Mouse (Mus musculus) midbrain, embryonic 16.5 days (tissue): ENCODE measurements around the gene Chka. TPM values are rescaled to one million over a fixed set of nuclear protein-coding genes. Genes with fewer than 3 reads are reported as not detected.

Source experiments
- ATAC-seq: fragments of 200-750 bp; cut with Nextera tagmentation; 2 replicates; pipeline ENCODE4 v1.8.0; 2017; ENCODE audit warnings: moderate TSS enrichment
- H3K27ac ChIP-seq: fragments of 300-500 bp; sonication (generic); 2 replicates; pipeline ENCODE4 v1.5.1; 2014; ENCODE audit warnings: mild to moderate bottlenecking, low read length, mixed read lengths
- H3K27me3 ChIP-seq: fragments of 300-500 bp; sonication (generic); 2 replicates; pipeline ENCODE4 v1.6.1; 2014; ENCODE audit warnings: low read depth, low read length, mixed read lengths; ENCODE audit not compliant: control insufficient read depth, insufficient read depth
- H3K36me3 ChIP-seq: fragments of 300-500 bp; sonication (generic); 2 replicates; pipeline ENCODE4 v1.6.1; 2014; ENCODE audit warnings: mild to moderate bottlenecking, low read length, moderate library complexity, mixed read lengths; ENCODE audit not compliant: control insufficient read depth, insufficient read depth
- H3K4me1 ChIP-seq: fragments of 300-500 bp; sonication (generic); 2 replicates; pipeline ENCODE4 v1.6.1; 2014; ENCODE audit warnings: mild to moderate bottlenecking, low read length, mixed read lengths; ENCODE audit not compliant: control insufficient read depth, insufficient read depth
- H3K4me2 ChIP-seq: fragments of 300-500 bp; sonication (generic); 2 replicates; pipeline ENCODE4 v1.6.1; 2014; ENCODE audit warnings: mild to moderate bottlenecking, low read length, mixed read lengths
- H3K4me3 ChIP-seq: fragments of 300-500 bp; sonication (generic); 2 replicates; pipeline ENCODE4 v1.5.1; 2014; ENCODE audit warnings: low read depth, mild to moderate bottlenecking, low read length, moderate library complexity, mixed read lengths
- H3K9ac ChIP-seq: fragments of 300-500 bp; sonication (generic); 2 replicates; pipeline ENCODE4 v1.6.1; 2014; ENCODE audit warnings: low read depth, low read length, mixed read lengths
- H3K9me3 ChIP-seq: fragments of 300-500 bp; sonication (generic); replicated peaks from 2 replicates; pipeline ENCODE4 v1.6.1; 2014; ENCODE audit warnings: mild to moderate bottlenecking, low read length, mixed read lengths; ENCODE audit not compliant: control insufficient read depth, poor library complexity, severe bottlenecking
- WGBS: fragments of 180-500 bp; shearing (Covaris S2); extraction: QIAGEN DNeasy Blood & Tissue Kit; methylation state at CpG from one replicate; pipeline ENCODE4 v1.1.7; 2014; 5-methylcytosine and 5-hydroxymethylcytosine counted together
- polyA plus RNA-seq: library from polyadenylated mRNA; unstranded; fragments of >200 nt; fragmentation: Nextera tagmentation; extraction: Ambion mirVana; gene quantifications from 2 replicates; pipeline ENCODE4 v1.2.1, GENCODE M21; 2015

Chka gene
- polyA plus RNA-seq, 1 experiment from 2014 or later, result 56.1 TPM

DNA sequence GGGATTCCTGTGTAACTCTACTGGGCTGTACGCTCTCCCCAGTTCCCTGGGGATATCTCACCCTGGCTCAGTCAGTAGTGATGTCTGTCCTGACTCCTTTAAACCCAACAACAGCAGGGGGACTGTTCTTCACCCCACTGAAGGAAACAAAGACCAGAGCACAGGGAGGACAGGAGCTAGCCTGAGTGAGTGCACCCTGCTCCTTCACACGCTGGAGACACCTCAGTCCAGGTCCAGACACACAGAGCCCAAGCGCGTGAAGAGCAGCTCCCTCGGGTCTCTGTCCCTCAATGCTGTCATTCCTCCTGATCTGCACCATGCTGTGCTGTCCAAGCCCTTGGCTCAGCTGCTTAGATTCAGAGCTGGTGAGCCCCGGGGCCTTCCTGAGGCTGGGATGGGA, 75.1 kb downstream of the Chka start:
- Histone ChIP-seq H3K4me2 (no peak overlapping the region), H3K27ac (no peak overlapping the region), H3K9me3 (no peaks in the 10 kb centered on the region), H3K9ac (no peak overlapping the region), H3K4me3 (no peak overlapping the region), H3K27me3 (no peaks in the 10 kb centered on the region), H3K4me1 (peaks cover 2% of the 10 kb centered on the region; the same call in 1 of the 2 replicates), H3K36me3 (no peaks in the 10 kb centered on the region)
- 58% methylated on average over 6 of the region's 6 CpGs for WGBS
- no peak for ATAC-seq

- Histone ChIP-seq H3K27ac (no peak overlapping the region), H3K4me3 (no peak overlapping the region), H3K9me3 (no peaks in the 10 kb centered on the region), H3K4me1 (peaks cover 2% of the 10 kb centered on the region; the same call in 1 of the 2 replicates), H3K36me3 (no peaks in the 10 kb centered on the region), H3K27me3 (no peaks in the 10 kb centered on the region), H3K4me2 (no peak overlapping the region), H3K9ac (no peak overlapping the region)
- WGBS, result 86% methylated on average over 4 of the region's 4 CpGs
- no peak for ATAC-seq
Observed at GRCm38 (mm10) chr19:3927989-3928388, 76.4 kb downstream of the Chka start.

DNA sequence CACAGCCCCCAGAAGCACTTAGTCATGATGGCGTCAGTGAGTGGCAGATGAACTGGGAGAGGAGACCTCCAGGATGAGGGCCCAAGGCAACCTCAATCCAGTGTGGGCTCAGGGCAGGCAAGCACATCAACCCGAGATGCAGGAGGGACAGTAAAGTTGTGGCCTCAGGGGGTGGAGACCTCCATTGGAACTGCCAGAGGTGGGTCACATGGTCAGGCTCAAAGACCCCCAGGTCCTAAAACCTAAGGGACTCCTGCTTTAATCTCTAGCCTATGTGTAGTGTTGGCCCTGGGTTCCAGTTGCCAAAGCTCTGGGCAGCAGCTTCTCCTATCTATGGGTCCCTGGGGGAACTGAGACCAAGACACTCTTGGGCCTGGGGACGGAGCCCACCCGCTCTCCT, 77.2 kb downstream of the Chka start:
- H3K27me3 ChIP-seq, result no peaks in the 10 kb centered on the region
- 79% methylated on average over 4 of the region's 4 CpGs for WGBS
- H3K9ac ChIP-seq, result no peak overlapping the region
- peaks cover 2% of the 10 kb centered on the region; the same call in 1 of the 2 replicates for H3K4me1 ChIP-seq
- no peak overlapping the region for H3K27ac ChIP-seq
- no peak overlapping the region for H3K4me3 ChIP-seq
- no peak overlapping the region for H3K4me2 ChIP-seq
- H3K9me3 ChIP-seq, result no peaks in the 10 kb centered on the region
- ATAC-seq, result no peak
- no peaks in the 10 kb centered on the region for H3K36me3 ChIP-seq

DNA sequence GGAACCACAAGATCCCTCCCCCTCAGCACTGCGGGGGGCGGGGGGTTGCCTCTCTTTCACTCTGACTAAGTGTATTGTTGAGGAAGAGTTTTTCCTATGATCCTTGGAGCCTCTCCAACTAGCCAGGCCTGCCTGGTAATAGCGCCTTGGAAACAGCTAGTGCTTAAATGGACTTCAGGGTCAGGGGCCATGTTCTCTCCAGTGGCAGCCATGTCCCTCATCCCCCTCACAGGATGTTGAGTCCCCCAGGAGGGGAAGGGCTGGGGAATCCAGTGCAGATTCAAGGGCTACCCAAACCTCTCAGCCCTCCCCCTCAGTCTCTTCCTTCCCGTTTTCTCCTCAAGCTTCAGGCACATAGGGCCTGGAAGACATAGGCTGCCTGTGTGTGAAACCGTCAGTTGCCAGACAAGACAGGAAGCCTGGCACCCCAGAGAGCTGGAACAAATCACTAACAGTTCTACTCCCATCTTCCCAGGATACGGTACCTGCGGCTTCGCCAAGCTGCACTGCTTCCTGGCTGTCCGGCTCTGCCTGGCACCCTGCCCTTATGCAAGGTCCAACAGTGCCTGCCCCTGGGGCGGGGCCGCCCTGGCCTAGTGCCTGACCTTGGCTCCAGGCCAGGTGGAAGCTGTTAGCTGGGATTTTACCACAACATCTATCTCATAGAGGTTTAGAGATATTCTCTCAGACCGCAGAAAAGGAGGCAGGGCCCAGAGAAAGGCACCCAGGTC, 77.8 kb downstream of the Chka start, which contains the start of gene Aldh3b1:
Gene Aldh3b1 (minus strand): TSS at position 598 of the 731 bp plus-strand sequence.
- peaks cover 2% of the 10 kb centered on the region; the same call in 1 of the 2 replicates for H3K4me1 ChIP-seq
- no peak within 1 kb of the TSS for H3K9ac ChIP-seq
- no peak within 1 kb of the TSS for H3K4me2 ChIP-seq

GRCm38 (mm10) chr19:3930262-3931057, 78.9 kb downstream of the Chka start:
- no peak overlapping the region for H3K9ac ChIP-seq
- H3K4me2 ChIP-seq, result no peak overlapping the region
- no peak for ATAC-seq
- peak overlapping the region; percentile 55; the same call in 1 of the 2 replicates for H3K27ac ChIP-seq
- H3K27me3 ChIP-seq, result peaks cover 3% of the 10 kb centered on the region
- 73% methylated on average over 21 of the region's 21 CpGs for WGBS
- H3K4me3 ChIP-seq, result no peak overlapping the region
- no peaks in the 10 kb centered on the region for H3K9me3 ChIP-seq
- no peaks in the 10 kb centered on the region for H3K36me3 ChIP-seq
- peaks cover 6% of the 10 kb centered on the region for H3K4me1 ChIP-seq

More for the DNA sequence above, 77.8 kb downstream of the Chka start, which contains the start of gene Aldh3b1:
- 54% methylated on average over 12 of the region's 12 CpGs for WGBS
- peak; percentile 66 for ATAC-seq
- Histone ChIP-seq H3K27me3 (no peaks in the 10 kb centered on the region), H3K4me3 (no peak within 1 kb of the TSS), H3K36me3 (no peaks in the 10 kb centered on the region), H3K27ac (peak within 1 kb of the TSS; percentile 55), H3K9me3 (no peaks in the 10 kb centered on the region)

DNA sequence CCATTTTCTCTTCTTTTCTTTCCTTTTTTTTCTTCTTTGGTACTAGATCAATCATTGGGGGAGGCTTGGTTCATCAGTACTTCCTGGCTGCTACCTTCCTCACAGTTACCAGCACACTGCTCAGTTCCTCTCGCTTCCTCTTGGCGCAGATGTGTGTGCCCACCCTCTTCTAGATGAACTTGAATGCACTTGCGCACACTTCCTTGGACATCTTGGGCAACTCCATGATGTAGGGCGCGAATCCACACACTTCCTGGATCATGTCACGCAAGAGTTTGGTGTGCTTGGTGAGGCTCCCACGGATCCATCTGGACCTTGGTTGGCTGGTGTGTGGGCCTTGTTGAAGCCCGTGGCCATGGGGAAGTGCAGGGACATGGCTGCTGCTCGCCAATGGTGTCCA, 80.1 kb downstream of the Chka start:
- no peaks in the 10 kb centered on the region for H3K9me3 ChIP-seq
- H3K4me2 ChIP-seq, result no peak overlapping the region
- no peak overlapping the region for H3K9ac ChIP-seq
- H3K4me1 ChIP-seq, result peaks cover 13% of the 10 kb centered on the region
- H3K27me3 ChIP-seq, result peaks cover 8% of the 10 kb centered on the region
- ATAC-seq, result no peak
- no peak overlapping the region for H3K27ac ChIP-seq
- no peaks in the 10 kb centered on the region for H3K36me3 ChIP-seq
- 91% methylated on average over 9 of the region's 9 CpGs for WGBS
- H3K4me3 ChIP-seq, result no peak overlapping the region

GRCm38 (mm10) chr19:3935032-3935895, 83.7 kb downstream of the Chka start, which contains the start of gene Unc93b1:
Unc93b1 (plus strand) TSS chr19:3935186.
- ATAC-seq, result peak; percentile 51; the same call in 1 of the 2 replicates
- Histone ChIP-seq H3K4me3 (peak within 1 kb of the TSS; percentile 40), H3K27me3 (peaks cover 8% of the 10 kb centered on the region), H3K4me1 (peaks cover 11% of the 10 kb centered on the region), H3K36me3 (no peaks in the 10 kb centered on the region), H3K27ac (no peak within 1 kb of the TSS), H3K9ac (peak within 1 kb of the TSS; percentile 51), H3K4me2 (peak within 1 kb of the TSS; percentile 65), H3K9me3 (no peaks in the 10 kb centered on the region)
- WGBS, result 8% methylated on average over 38 of the region's 42 CpGs

DNA sequence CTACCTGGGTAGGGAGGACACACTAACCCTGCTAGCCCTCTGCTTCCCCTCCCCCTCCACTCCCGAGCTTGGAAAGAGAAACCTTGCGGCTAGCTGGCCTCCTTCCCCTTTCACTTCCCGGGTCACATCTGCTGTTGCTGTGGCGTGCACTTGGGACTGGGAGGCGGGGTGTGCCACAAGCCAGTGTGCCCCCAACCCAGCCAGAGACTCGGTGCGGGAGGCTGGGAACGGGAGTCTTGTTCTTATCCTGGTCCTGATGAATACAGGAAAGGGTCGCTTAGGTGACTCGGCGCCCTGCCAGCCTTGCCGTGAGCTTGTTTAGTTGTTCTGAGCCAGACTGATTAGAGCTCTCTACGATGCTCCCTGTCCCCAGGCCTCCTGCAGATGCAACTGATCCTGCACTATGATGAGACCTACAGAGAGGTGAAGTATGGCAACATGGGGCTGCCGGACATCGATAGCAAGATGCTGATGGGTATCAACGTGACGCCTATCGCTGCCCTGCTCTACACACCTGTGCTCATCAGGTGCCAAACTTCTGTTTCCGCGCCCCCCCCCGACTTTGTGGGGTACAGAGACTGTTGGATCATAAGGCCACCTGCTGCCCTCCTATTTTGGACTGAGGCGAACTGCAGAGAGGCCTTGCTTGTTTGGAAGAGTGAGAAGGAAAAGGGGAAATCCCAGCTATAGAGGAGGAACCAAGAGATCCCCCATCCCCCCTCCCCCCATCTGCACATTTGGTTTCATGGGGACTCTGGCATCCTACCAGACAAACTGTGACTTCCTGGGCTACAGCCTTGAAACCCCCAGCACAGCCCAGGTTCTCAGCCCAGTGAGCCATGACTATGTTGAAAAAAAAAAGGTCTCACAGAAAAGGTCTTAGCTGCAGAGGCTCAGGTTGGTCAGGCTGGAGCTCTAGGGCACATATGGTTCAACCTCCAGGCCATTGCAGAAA, 84.6 kb downstream of the Chka start:
- H3K27me3 ChIP-seq, result peaks cover 8% of the 10 kb centered on the region

More for the DNA sequence above, 84.6 kb downstream of the Chka start:
- no peak overlapping the region for H3K27ac ChIP-seq
- H3K4me2 ChIP-seq, result peak overlapping the region; percentile 65
- peak overlapping the region; percentile 40 for H3K4me3 ChIP-seq
- H3K9ac ChIP-seq, result peak overlapping the region; percentile 51
- 6% methylated on average over 22 of the region's 22 CpGs for WGBS
- ATAC-seq, result no peak
- no peaks in the 10 kb centered on the region for H3K9me3 ChIP-seq
- H3K4me1 ChIP-seq, result peaks cover 11% of the 10 kb centered on the region
- H3K36me3 ChIP-seq, result no peaks in the 10 kb centered on the region
